Mouse (Mus musculus) layer of hippocampus, adult 11-12 months (tissue): Measurements from ENCODE around the gene Zfp740.
"Not testable (repeated sequence)": the region's sequence is repeated elsewhere in the genome, so short reads cannot be mapped to it uniquely, and the experiment has no call there.

Source experiments
- DNase-seq: peaks from one replicate; pipeline ENCODE4 v3.0.0; 2022; ENCODE audit warnings: low spot score

The Zfp740 gene

GRCm38 (mm10) chr15:102202971-102203834 is at the start of gene Zfp740:
Gene Zfp740, plus strand, starts transcription at chr15:102203249.
- DNase-seq: peak; percentile 95

DNA sequence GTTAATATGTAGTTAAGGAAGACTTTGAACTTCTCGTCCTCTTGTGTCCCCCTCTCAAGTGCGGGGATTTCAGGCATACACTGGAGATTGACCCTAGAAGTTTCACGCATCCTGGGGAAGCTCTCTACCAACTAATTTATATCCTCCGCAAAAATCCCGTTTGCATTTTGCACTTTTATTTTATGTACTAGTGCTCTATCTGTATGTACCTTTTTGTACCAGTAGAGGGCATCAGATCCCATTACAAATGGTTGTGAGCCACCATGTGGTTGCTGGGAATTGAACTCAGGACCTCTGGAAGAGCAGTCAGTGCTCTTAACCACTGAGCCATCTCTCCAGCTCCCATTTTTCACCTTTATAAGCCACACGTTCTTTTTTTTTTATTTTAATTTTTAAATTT is 48.0 kb upstream of the Zfp740 start:
- DNase-seq: not testable (repeated sequence)

DNA sequence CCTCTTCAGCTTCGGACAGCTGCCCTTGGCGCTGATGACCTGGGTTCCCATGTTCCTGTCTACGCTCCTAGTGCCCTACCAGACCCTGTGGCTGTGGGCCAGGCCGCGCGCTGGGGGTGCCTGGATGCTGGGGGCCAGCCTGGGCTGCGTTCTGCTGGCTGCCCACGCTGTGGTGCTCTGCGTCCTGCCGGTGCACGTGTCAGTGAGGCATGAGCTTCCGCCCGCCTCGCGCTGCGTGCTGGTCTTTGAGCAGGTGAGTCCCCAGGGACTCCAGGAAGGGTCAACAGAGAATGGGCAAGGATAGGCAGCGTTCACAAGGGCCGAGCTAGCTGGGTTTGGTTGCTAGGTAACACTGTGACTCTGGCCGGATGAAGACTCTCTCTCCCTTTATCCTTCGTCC is 46.2 kb upstream of the Zfp740 start:
- no peak for DNase-seq

- DNase-seq: no peak
These were observed 42.5 kb upstream of the Zfp740 start for GRCm38 (mm10) chr15:102160415-102161060.

DNA sequence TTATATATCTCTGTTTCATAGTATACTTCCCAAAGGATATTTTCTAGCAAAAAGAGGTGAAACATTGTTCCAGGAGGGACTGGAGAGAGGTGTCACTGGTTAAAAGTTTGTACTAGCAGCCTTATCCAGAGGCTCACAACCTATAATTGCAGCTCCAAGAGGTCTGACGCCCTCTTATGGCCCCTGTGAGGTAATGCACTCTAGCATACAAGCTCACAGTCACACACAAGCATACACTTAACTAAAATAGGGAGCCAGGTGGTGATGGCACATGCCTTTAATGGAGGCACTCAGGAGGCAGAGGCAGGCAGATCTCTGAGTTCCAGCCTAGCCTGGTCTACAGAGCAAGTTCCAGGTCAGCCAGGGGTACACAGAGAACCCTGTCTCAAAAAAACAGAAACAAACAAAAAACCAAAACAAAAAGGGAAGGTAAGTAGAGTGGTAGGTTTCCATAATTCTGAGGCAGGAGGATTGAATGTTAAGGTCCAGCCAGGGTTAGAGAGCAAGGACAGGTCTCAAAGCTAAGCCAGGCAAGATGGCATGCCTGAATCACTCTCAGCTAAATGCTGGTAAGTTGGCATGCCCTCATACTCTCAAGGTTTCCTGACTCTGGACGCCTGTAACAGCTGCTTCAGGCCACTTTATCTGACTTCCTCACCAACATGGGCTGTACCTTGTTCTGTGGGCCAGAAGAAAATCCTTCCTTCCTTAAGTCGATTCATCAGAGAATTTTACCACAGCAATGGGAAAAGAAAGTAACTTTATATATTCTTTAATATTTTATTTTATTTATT is 39.0 kb upstream of the Zfp740 start:
- no peak for DNase-seq

- DNase-seq: no peak
These were observed 37.5 kb upstream of the Zfp740 start for GRCm38 (mm10) chr15:102165468-102166100.

- no peak for DNase-seq
These were observed 35.4 kb upstream of the Zfp740 start for GRCm38 (mm10) chr15:102167620-102168021.

GRCm38 (mm10) chr15:102169064-102169463 is 34.0 kb upstream of the Zfp740 start:
- no peak for DNase-seq

DNA sequence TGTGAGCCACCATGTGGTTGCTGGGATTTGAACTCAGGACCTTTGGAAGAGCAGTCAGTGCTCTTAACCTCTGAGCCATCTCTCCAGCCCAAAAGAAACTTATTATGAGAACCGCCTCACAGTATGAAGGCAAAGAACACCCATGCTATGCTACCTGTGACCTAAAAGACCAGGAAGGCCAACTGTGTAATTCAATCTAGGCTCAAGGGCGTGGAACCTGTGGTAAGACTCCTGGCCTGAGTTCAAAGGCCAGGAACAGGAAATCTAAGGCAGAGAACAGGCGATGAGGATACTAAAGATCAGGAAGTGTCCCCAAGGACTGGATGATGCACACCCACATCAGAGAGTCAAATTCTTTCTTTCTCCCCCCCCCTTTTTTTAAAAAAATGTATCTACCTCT is 29.5 kb upstream of the Zfp740 start:
- no peak for DNase-seq

DNA sequence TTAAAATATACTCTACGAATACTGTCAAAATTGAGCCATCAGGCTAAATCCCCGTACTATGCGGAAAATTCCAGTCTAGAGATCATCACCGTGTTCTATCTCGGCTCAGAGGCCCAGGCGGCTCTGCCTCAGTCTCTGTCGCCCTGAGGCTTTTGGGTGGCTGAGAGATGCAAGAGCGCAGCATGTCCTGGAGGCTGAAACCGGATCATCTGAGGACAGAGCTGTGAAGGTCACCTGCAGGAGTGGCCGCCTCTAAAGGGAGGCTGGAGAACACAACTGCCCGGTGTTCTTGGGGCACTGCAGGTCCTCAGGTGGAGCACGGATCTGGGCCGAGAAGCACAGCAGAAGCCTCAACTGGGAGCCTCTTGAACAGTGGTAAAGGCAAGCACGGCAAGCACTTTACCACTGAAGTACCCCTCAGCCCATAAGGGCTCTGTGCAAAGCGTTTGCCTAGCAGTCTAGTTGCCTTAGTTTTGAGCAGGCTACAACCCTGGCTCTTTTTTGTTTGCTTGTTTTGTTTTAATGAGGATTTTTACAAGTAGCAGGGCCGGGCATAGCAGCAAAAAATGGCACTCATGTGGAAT is 27.2 kb upstream of the Zfp740 start:
- DNase-seq: no peak

- DNase-seq: no peak
These were observed 26.3 kb upstream of the Zfp740 start for GRCm38 (mm10) chr15:102176571-102177316.

GRCm38 (mm10) chr15:102177417-102177816 is 25.6 kb upstream of the Zfp740 start:
- no peak for DNase-seq

GRCm38 (mm10) chr15:102178279-102178678 is 24.8 kb upstream of the Zfp740 start:
- DNase-seq: peak; percentile 88

DNA sequence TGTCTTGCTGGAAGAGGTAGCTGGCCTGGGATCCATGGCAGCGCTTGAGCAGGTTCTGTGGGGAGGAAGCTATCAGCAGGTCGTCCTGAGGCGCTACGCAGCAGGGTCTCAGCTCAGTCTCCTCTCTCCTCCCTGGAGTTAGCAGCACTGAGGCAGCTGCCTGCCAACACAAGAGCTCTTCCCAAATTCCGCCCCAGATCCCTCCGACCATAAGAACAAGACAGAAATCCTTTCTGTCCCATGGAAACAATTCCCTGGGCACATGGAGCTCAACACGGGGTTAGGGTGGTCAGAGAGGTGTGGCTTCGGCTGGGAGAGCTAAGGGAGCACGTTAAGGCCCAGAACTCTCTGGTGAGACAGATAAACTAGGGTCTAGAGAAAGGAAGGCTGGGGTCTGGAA is 23.9 kb upstream of the Zfp740 start:
- no peak for DNase-seq

- no peak for DNase-seq
These were observed 23.1 kb upstream of the Zfp740 start for GRCm38 (mm10) chr15:102179924-102180323.

GRCm38 (mm10) chr15:102183076-102183475 is 20.0 kb upstream of the Zfp740 start:
- DNase-seq: no peak

- DNase-seq: no peak
These were observed 16.8 kb upstream of the Zfp740 start for GRCm38 (mm10) chr15:102186239-102186638.

GRCm38 (mm10) chr15:102188096-102188495 is 15.0 kb upstream of the Zfp740 start:
- no peak for DNase-seq

GRCm38 (mm10) chr15:102188883-102189282 is 14.2 kb upstream of the Zfp740 start:
- no peak for DNase-seq

GRCm38 (mm10) chr15:102191699-102192098 is 11.3 kb upstream of the Zfp740 start:
- no peak for DNase-seq

GRCm38 (mm10) chr15:102192271-102192812 is 10.7 kb upstream of the Zfp740 start:
- DNase-seq: no peak
